Mouse (Mus musculus): ENCODE data around the gene Klc2.
"Not testable (repeated sequence)": the region's sequence is repeated elsewhere in the genome, so short reads cannot be mapped to it uniquely, and the experiment has no call there.

Klc2 gene

DNA sequence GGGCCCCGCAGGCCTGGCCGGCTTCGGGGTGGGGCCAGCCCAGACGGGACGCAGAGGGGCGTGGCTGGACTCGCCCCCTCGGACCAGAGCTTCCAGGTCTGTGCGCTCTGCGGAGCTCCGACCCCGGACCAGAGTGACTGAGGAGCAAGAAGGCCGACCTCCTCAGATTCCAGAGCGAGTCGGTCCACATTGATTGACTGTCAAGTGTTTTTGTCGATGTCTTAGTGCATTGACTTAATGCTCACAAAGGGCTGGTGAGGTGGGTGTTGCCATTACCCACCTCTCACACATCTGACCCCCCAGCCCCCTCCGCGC, at the start of gene Klc2:
Klc2 (minus strand) TSS at position 177 of the 315 bp plus-strand sequence.
- DNase-seq (ENCODE audit: low spot score in 2 of 2): no peak

GRCm38 (mm10) chr19:5167477-5167876, 49.1 kb upstream of the Klc2 start:
- DNase-seq (ENCODE audit: low spot score in 2 of 2): no peak

GRCm38 (mm10) chr19:5164380-5164779, 46.0 kb upstream of the Klc2 start:
- DNase-seq (ENCODE audit: low spot score in 2 of 2): peak; percentile 48 to 78

- DNase-seq (ENCODE audit: low spot score in 2 of 2): no peak
These were observed 43.6 kb upstream of the Klc2 start for GRCm38 (mm10) chr19:5161913-5162312.

GRCm38 (mm10) chr19:5152261-5152660, 33.9 kb upstream of the Klc2 start:
- DNase-seq (ENCODE audit: low spot score in 2 of 2): no peak

GRCm38 (mm10) chr19:5151741-5152140, 33.4 kb upstream of the Klc2 start:
- no peak for DNase-seq (ENCODE audit: low spot score in 2 of 2)

DNA sequence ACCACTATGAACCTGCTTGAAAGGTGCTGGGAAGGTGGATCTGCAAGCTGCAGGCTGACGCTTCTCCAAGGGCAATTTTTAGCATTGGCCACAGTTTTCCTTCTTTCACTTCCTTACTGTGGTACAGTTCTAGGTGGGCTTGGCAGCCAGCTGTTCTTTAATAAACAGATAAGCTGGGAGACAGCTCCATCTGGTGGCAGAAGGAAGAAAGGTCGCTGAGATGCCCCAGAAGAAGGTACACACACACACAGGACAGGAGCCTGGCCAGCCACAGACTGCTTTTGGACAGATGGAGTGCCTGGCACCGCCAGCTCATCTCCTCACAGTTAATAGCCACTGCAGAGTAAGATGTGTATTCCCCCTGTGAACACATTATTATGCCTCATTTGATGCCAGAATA, 33.0 kb upstream of the Klc2 start:
- DNase-seq (ENCODE audit: low spot score in 2 of 2): peak; percentile 55 to 78

GRCm38 (mm10) chr19:5150358-5150757, 32.0 kb upstream of the Klc2 start:
- DNase-seq (ENCODE audit: low spot score in 2 of 2): no peak

DNA sequence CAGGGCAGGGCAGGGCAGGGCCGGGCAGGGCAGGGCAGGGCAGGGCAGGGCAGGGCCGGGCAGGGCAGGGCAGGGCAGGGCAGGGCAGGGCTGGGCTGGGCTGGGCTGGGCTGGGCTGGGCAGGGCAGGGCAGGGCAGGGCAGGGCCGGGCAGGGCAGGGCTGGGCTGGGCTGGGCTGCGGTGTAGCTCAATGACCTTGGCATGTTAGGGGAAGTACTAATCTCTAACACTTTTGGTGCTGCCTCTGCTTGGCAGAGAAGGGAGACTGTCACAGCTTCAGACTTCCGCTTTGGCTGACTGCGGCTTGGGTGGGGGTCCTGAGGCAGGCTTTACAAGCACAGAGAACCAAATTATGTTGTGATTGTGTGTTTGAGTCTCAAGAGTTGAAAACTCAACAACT, 30.7 kb upstream of the Klc2 start:
- DNase-seq (ENCODE audit: low spot score in 2 of 2): not testable (repeated sequence)

DNA sequence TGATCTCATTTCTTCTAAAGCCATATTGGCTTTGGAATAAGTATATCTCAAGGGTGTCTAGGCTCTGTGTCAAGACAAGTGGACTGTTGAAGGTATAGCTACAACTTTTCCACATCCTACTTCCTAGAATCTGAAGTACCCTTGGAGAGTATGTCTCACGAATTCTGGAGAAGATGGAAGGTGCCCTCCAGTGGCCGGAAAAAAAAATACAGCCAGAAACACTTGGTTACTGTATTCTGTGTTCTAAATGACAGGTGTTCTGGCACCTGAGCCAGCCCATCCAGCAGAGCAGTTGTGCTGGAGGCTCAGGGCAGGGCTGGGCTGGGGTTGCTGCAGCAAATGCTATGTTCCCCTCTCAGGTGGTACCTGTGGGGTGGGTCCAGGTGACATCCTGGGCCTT, 21.3 kb upstream of the Klc2 start:
- peak in 1 of 2 experiments; percentile 39 for DNase-seq (ENCODE audit: low spot score in 2 of 2)

DNA sequence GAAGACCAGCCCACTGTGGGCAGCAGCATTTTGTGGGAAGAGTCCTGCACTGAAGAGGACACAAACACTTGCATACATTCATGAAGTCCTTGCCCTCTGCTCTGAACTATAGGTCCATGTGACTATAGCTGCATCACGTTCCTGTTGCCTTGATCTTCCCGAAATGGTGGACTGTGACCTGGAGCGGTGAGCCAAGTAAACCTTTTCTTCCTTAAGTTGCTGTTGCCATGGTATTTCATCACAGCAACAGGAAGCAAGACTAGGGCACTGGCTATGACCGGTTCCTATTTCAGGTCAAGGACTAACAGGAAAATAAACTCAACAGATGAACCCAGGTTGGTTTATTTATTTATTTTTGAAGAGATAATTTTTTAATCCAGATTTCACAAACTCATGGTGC, 12.9 kb upstream of the Klc2 start:
- no peak for DNase-seq (ENCODE audit: low spot score in 2 of 2)

DNA sequence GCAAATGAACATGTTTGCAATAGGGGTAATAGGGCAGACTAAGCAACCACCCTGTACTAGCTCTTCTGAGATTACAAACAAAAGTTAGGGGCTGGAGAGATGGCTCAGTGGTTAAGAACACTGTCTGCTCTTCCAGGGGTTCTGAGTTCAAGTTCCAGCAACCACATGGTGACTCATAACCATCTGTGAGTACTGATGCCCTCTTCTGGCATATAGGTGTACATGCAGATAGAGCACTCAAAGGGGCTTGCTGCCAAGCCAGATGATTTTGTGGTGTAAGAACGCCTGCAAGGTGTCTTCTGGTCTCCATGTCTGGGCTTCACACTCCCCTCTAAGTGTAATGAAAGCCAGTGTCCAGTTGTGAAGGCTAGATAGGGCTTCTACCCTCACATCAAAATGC, 11.4 kb upstream of the Klc2 start:
- no peak for DNase-seq (ENCODE audit: low spot score in 2 of 2)

- no peak for DNase-seq (ENCODE audit: low spot score in 2 of 2)
These were observed 5.8 kb upstream of the Klc2 start for GRCm38 (mm10) chr19:5124055-5124614.

GRCm38 (mm10) chr19:5123241-5123640, 4.9 kb upstream of the Klc2 start:
- DNase-seq (ENCODE audit: low spot score in 2 of 2): no peak

DNA sequence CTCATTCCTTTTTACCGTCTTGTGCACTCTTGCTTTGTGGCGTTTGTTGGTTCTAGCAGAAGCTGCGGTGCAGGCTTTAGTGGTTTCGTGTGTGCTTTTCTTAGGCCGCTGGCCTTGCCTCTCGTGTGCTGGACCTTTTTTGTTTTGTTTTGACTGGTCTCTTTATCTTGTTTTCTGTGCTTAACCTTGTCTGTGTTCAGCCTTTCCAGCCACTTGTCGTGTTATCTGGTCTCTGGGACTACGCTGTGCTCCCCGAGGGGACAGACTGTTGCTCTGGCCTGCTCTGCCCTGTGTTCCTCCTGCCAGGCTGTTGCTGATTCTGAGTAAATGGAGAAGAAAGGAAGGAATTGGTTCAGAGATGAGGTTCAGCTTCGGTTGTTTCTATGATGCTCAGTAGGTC, 4.1 kb upstream of the Klc2 start:
- DNase-seq (ENCODE audit: low spot score in 2 of 2): no peak

GRCm38 (mm10) chr19:5117494-5118383, 621 bp downstream of the Klc2 start:
- DNase-seq (ENCODE audit: low spot score in 2 of 2): peak; percentile 80 to 93

GRCm38 (mm10) chr19:5113783-5114182, 4.6 kb downstream of the Klc2 start:
- DNase-seq (ENCODE audit: low spot score in 2 of 2): no peak

DNA sequence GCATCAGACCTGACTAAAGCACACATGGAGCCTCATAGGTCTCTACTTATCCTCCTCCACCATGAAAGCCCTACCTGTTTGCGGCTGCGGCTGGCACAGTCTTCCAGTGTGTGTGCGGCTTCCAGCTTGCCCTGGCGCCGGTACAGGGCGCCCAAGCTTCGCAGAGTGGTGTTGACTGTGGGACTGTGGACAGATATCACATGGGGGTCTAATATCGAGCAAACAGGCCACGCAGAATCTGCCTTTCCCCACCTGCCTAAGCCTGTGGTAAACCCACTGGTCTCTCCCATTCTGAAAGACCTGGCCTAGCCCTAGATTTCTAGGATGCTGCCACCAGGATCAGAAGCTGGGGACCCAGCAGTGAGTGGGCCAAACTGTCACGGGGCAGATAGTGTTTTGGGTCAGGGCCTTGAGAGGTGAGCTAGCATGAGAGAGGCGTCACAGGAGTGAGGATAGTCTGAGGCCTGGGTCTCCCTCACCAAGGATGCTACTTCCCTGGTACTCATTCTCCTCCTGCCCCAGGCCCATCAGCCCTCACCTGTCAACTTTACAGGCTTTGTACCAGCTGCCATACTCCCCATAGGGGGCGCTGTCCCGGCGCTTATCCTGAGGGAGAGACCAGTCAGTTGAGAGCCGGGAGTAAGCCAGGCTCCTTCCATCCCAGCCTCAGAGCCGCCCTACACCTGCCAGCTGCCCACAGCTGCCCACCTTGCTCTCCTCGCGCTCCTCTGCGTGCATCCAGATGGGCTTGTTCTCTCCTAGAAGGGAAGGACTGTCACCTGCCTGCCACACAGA, 8.5 kb downstream of the Klc2 start:
- DNase-seq (ENCODE audit: low spot score in 2 of 2): peak; percentile 33 to 76

DNA sequence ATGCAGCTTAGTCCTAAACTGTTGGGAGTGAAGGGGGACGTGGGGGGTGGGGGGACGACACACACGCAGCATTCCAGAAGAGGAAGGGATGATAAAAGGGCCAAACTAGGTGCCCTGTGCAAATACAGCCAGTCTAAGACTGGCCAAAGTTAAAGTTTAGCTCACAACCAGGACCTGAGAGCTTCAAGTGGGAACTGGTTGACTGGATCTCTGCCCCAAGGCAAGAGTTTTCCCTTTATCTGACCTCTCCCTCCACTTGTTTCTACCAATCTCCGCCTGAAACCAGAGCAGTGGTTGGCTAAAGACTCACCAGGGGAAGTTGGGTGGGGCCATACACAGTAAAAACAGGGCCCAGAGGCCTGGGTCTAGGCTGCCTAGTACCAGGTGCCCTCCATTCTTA, 9.7 kb downstream of the Klc2 start:
- no peak for DNase-seq (ENCODE audit: low spot score in 2 of 2)

DNA sequence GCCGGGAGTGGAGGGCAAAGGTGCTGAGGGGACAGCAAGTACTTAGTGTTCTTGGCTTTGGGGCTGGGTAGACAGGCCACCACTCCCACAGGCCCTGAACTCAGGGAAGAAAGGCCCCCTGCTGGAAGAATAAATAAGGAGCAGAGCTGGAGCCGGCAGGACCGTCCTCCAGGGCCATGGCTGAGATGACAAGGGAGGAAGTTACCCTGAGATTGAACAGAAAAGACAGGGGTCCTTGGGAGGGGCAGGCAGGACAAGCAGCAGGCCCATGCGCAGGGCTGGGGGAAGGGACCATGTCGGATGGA, 10.1 kb downstream of the Klc2 start:
- peak in 1 of 2 experiments; percentile 25 for DNase-seq (ENCODE audit: low spot score in 2 of 2)

GRCm38 (mm10) chr19:5107556-5108270, 10.6 kb downstream of the Klc2 start:
- DNase-seq (ENCODE audit: low spot score in 2 of 2): no peak

- peak; percentile 99 for DNase-seq (ENCODE audit: low spot score in 2 of 2)
These were observed 11.6 kb downstream of the Klc2 start, which contains the start of gene Rab1b for GRCm38 (mm10) chr19:5106731-5107191. TSS of gene Rab1b (minus strand) at chr19:5107072.
